ENCODE assay signal across 21 mouse cellular contexts in the genomic region with DNA sequence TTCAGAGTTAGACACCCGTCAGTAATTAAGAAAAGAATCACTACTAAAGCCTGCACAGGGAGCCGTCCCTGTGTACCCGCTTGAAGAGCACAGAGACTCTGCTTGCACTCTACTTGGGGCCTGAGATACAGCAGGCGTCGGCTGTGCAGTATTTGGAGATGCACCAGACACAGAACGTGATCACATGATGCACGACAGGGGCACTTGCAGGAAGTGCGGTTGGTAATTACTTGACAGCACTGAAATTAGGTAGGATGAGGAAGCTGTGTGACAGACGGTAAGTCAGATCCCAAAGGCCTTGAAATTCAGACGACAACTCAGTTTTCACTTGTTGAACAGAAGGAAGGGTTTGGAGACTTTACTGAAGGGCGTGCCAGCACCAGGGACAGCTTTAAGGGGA. TPM values are rescaled to one million over a fixed set of nuclear protein-coding genes. Genes with fewer than 3 reads are reported as not detected.
DNase-seq lines count a peak whose midpoint lies in the region; ATAC-seq and TF ChIP-seq lines count a peak whose summit lies in the region.
"Had no signal": no experiment of that assay in that cellular context is flagged by ENCODE, and none has a peak within 500 bp of the region (broad histone marks: within the 10 kb centered on the region; RNA-seq: fewer than 3 reads in every experiment).

No protein-coding gene starts in this region.

- TF ChIP-seq CTCF in liver, postnatal 0 days (IDR thresholded peaks at IDR 0.05; ENCODE audit: low read depth): no peak

- H3K4me1 ChIP-seq in liver, embryonic 11.5 days (replicated peaks; ENCODE audit: control insufficient read depth, insufficient read depth, low read length): no peaks in the 10 kb centered on the region
- 0 out of 2 replicates have a peak, but pooled peaks cover 2% of the 10 kb centered on the region for H3K4me1 ChIP-seq in liver, postnatal 0 days (ENCODE audit: insufficient read depth)
- H3K4me1 ChIP-seq: embryonic facial prominence, embryonic 12.5 days; forebrain, embryonic 15.5 days; limb, embryonic 10.5 days; liver, embryonic 12.5 days; lung, embryonic 15.5 days; neural tube, embryonic 15.5 days had no signal

- no peak overlapping the region for H3K4me2 ChIP-seq in liver, embryonic 11.5 days
- H3K4me2 ChIP-seq in liver, postnatal 0 days (ENCODE audit: low read depth, low read length): no peak overlapping the region
- H3K4me2 ChIP-seq: embryonic facial prominence, embryonic 12.5 days; forebrain, embryonic 15.5 days; liver, embryonic 12.5 days; lung, embryonic 15.5 days; midbrain, embryonic 13.5 days; neural tube, embryonic 15.5 days had no signal

- H3K27ac ChIP-seq in liver, embryonic 11.5 days (ENCODE audit: low read depth, low read length): no peak overlapping the region
- H3K27ac ChIP-seq in liver, postnatal 0 days (ENCODE audit: low read depth): no peak overlapping the region
- H3K27ac ChIP-seq: embryonic facial prominence, embryonic 12.5 days; forebrain, embryonic 15.5 days; gastrocnemius, adult 2 months; heart, adult 2 months; hindbrain, embryonic 10.5 days; limb, embryonic 10.5 days; liver, embryonic 12.5 days; lung, embryonic 15.5 days; macrophage; midbrain, embryonic 13.5 days; neural tube, embryonic 15.5 days had no signal

- peaks cover 7% of the 10 kb centered on the region; the same call in 1 of the 2 replicates for H3K36me3 ChIP-seq in liver, embryonic 11.5 days (ENCODE audit: control insufficient read depth, insufficient read depth, low read length)
- peaks cover 40% of the 10 kb centered on the region for H3K36me3 ChIP-seq in liver, postnatal 0 days (replicated peaks; ENCODE audit: insufficient read depth, low read length)

- H3K9me3 ChIP-seq in liver, embryonic 11.5 days (ENCODE audit: control insufficient read depth, low read length): no peaks in the 10 kb centered on the region
- H3K9me3 ChIP-seq in liver, postnatal 0 days (ENCODE audit: low read length): no peaks in the 10 kb centered on the region
- H3K9me3 ChIP-seq: embryonic facial prominence, embryonic 12.5 days; forebrain, embryonic 15.5 days; hindbrain, embryonic 10.5 days; limb, embryonic 10.5 days; liver, embryonic 12.5 days; lung, embryonic 15.5 days; midbrain, embryonic 13.5 days; neural tube, embryonic 15.5 days had no signal

- no peaks in the 10 kb centered on the region for H3K27me3 ChIP-seq in liver, embryonic 11.5 days (replicated peaks; ENCODE audit: control insufficient read depth, insufficient read depth, low read length)
- no peaks in the 10 kb centered on the region for H3K27me3 ChIP-seq in liver, postnatal 0 days (ENCODE audit: insufficient read depth, low read length)
- H3K27me3 ChIP-seq: embryonic facial prominence, embryonic 12.5 days; forebrain, embryonic 15.5 days; liver, embryonic 12.5 days; lung, embryonic 15.5 days; midbrain, embryonic 13.5 days; neural tube, embryonic 15.5 days had no signal

- H3K4me3 ChIP-seq in liver, embryonic 11.5 days (ENCODE audit: low read depth, low read length): no peak overlapping the region
- no peak overlapping the region for H3K4me3 ChIP-seq in liver, postnatal 0 days (ENCODE audit: low read depth, low read length)
- H3K4me3 ChIP-seq: embryonic facial prominence, embryonic 12.5 days; forebrain, embryonic 15.5 days; gastrocnemius, adult 2 months; heart, adult 2 months; hindbrain, embryonic 10.5 days; limb, embryonic 10.5 days; liver, embryonic 12.5 days; lung, embryonic 15.5 days; midbrain, embryonic 13.5 days; neural tube, embryonic 15.5 days had no signal

- no peak overlapping the region for H3K9ac ChIP-seq in liver, embryonic 11.5 days (ENCODE audit: low read depth, low read length)
- no peak overlapping the region for H3K9ac ChIP-seq in liver, postnatal 0 days (replicated peaks)
- H3K9ac ChIP-seq: embryonic facial prominence, embryonic 12.5 days; forebrain, embryonic 15.5 days; liver, embryonic 12.5 days; lung, embryonic 15.5 days; midbrain, embryonic 13.5 days; neural tube, embryonic 15.5 days had no signal

- no peak for ATAC-seq in liver, embryonic 11.5 days (replicated peaks; ENCODE audit: low FRiP score)
- no peak for ATAC-seq in liver, postnatal 0 days
- peak; percentile 42 for ATAC-seq in megakaryocyte progenitor cell, adult 5-6 weeks (replicated peaks; ENCODE audit: poor library complexity)
- ATAC-seq: forebrain, embryonic 15.5 days; liver, embryonic 12.5 days; midbrain, embryonic 13.5 days had no signal

- peak; percentile 26 for DNase-seq in liver, embryonic 11.5 days (ENCODE audit: low spot score)
- no peak for DNase-seq in liver, postnatal 0 days
- DNase-seq in T-cell, adult 2 months (ENCODE audit: low spot score): peak; percentile 15
- DNase-seq in thymus, postnatal 25 days: peak; percentile 47
- DNase-seq in urinary bladder, postnatal 4 days (ENCODE audit: low spot score in 2 of 2): no peak
- DNase-seq in urinary bladder, postnatal 10 days (ENCODE audit: low spot score): no peak
- DNase-seq in gastrocnemius, postnatal 25 days: no peak
- DNase-seq: cerebellum, adult 2 months; gastrocnemius, adult 2 months; heart, adult 2 months; kidney, postnatal 4 days had no signal

- 66% methylated on average over 11 of the region's 11 CpGs for WGBS in liver, embryonic 11.5 days
- WGBS in liver, postnatal 0 days (ENCODE audit: insufficient replicate concordance): 55% methylated on average over 11 of the region's 11 CpGs

- no peak for TF ChIP-seq EP300 in liver, postnatal 0 days (IDR thresholded peaks at IDR 0.05; ENCODE audit: low read depth)

RNA-seq across cellular contexts. Expression of gene Cdkl1, which starts 47.3 kb away (rescaled TPM):
- polyA plus RNA-seq in liver, embryonic 11.5 days (2014; fragmentation: Nextera tagmentation; extraction: Ambion mirVana): 0.21 and 0.52 TPM in 2 replicates
- polyA plus RNA-seq in liver, postnatal 0 days (2015; fragmentation: Nextera tagmentation; extraction: Ambion mirVana): 1.8 and 2.2 TPM in 2 replicates
- not detected in 2 replicates for total RNA-seq in megakaryocyte progenitor cell, adult 5-6 weeks (2015)
- not detected in 2 replicates for total RNA-seq in megakaryocyte progenitor cell, adult 5-6 weeks (2017)
- under 1 TPM; 0.54 to 0.56 TPM for total RNA-seq in gastrocnemius, postnatal 25 days (2021)
- polyA plus RNA-seq: macrophage had no signal

RNA-seq across cellular contexts. Expression of gene Atl1, which starts 54.0 kb away (rescaled TPM):
- 1.0 and 1.5 TPM in 2 replicates for polyA plus RNA-seq in liver, embryonic 11.5 days (2014; fragmentation: Nextera tagmentation; extraction: Ambion mirVana)
- 1.0 and 1.1 TPM in 2 replicates for polyA plus RNA-seq in liver, postnatal 0 days (2015; fragmentation: Nextera tagmentation; extraction: Ambion mirVana)
- total RNA-seq in megakaryocyte progenitor cell, adult 5-6 weeks (2015): 0.79 and 1.4 TPM in 2 replicates
- 1.4 and 2.6 TPM in 2 replicates for total RNA-seq in megakaryocyte progenitor cell, adult 5-6 weeks (2017)
- total RNA-seq in gastrocnemius, postnatal 25 days (2021): 1 to 10 TPM; 1.7 to 2.4 TPM

RNA-seq across cellular contexts. Expression of gene Map4k5, which starts 54.6 kb away (rescaled TPM):
- 21.5 and 26.8 TPM in 2 replicates for polyA plus RNA-seq in liver, embryonic 11.5 days (2014; fragmentation: Nextera tagmentation; extraction: Ambion mirVana)
- polyA plus RNA-seq in liver, postnatal 0 days (2015; fragmentation: Nextera tagmentation; extraction: Ambion mirVana): 11.7 and 11.8 TPM in 2 replicates
- 14.9 and 17.7 TPM in 2 replicates for total RNA-seq in megakaryocyte progenitor cell, adult 5-6 weeks (2015)
- total RNA-seq in megakaryocyte progenitor cell, adult 5-6 weeks (2017): 16.8 and 18.0 TPM in 2 replicates
- 10 to 100 TPM; 19.2 to 20.4 TPM for total RNA-seq in gastrocnemius, postnatal 25 days (2021)

Comparison
In these comparisons a context has a peak if more than half of its experiments do, and no peak if none do; other contexts are left out.
1. DNase-seq: peak in liver, embryonic 11.5 days (single experiment), T-cell, adult 2 months (single experiment) and thymus, postnatal 25 days (single experiment); none in liver, postnatal 0 days (single experiment), urinary bladder, postnatal 4 days (0 of 2), urinary bladder, postnatal 10 days (single experiment) and gastrocnemius, postnatal 25 days (single experiment).